Mouse (Mus musculus) left cerebral cortex, adult 9 months (tissue): Measurements from ENCODE around the gene Atp6v0a1.

Experiments
- DNase-seq, 2 experiments: peaks; one replicate each; pipeline ENCODE4 v3.0.0; 2022; ENCODE audit warnings: low spot score in 2 of 2

Gene Atp6v0a1

GRCm38 (mm10) chr11:101027121-101027520 lies 17.9 kb downstream of the Atp6v0a1 start:
- DNase-seq, result no peak

GRCm38 (mm10) chr11:101029320-101029719 lies 20.1 kb downstream of the Atp6v0a1 start:
- DNase-seq, result no peak

- DNase-seq, result no peak
Observed at GRCm38 (mm10) chr11:101030136-101030807, 21.0 kb downstream of the Atp6v0a1 start.

- no peak for DNase-seq
Observed at GRCm38 (mm10) chr11:101030808-101031156, 21.5 kb downstream of the Atp6v0a1 start.

- no peak for DNase-seq
Observed at GRCm38 (mm10) chr11:101031470-101031869, 22.2 kb downstream of the Atp6v0a1 start.

- no peak for DNase-seq
Observed at GRCm38 (mm10) chr11:101033856-101034500, 24.7 kb downstream of the Atp6v0a1 start.

- no peak for DNase-seq
Observed at GRCm38 (mm10) chr11:101034614-101035327, 25.5 kb downstream of the Atp6v0a1 start.

GRCm38 (mm10) chr11:101035328-101035695 lies 26.1 kb downstream of the Atp6v0a1 start:
- DNase-seq, result no peak

GRCm38 (mm10) chr11:101037795-101038194 lies 28.5 kb downstream of the Atp6v0a1 start:
- DNase-seq, result no peak

GRCm38 (mm10) chr11:101045826-101046225 lies 36.6 kb downstream of the Atp6v0a1 start:
- no peak for DNase-seq

- DNase-seq, result no peak
Observed at GRCm38 (mm10) chr11:101046440-101046839, 37.2 kb downstream of the Atp6v0a1 start.

- DNase-seq, result no peak
Observed at GRCm38 (mm10) chr11:101047502-101047901, 38.2 kb downstream of the Atp6v0a1 start.

GRCm38 (mm10) chr11:101050359-101050758 lies 41.1 kb downstream of the Atp6v0a1 start:
- DNase-seq, result peak in 1 of 2 experiments; percentile 60

GRCm38 (mm10) chr11:101051051-101051493 lies 41.8 kb downstream of the Atp6v0a1 start:
- peak in 1 of 2 experiments; percentile 39 for DNase-seq

- DNase-seq, result no peak
Observed at GRCm38 (mm10) chr11:101051617-101052016, 42.4 kb downstream of the Atp6v0a1 start.

GRCm38 (mm10) chr11:101052751-101053473 lies 43.7 kb downstream of the Atp6v0a1 start:
- DNase-seq, result no peak

GRCm38 (mm10) chr11:101053974-101054373 lies 44.7 kb downstream of the Atp6v0a1 start:
- DNase-seq, result no peak

GRCm38 (mm10) chr11:101055418-101055817 lies 46.2 kb downstream of the Atp6v0a1 start:
- DNase-seq, result no peak

GRCm38 (mm10) chr11:101056885-101057284 lies 47.6 kb downstream of the Atp6v0a1 start:
- no peak for DNase-seq

- DNase-seq, result peak in 1 of 2 experiments; percentile 90
Observed at GRCm38 (mm10) chr11:101057860-101058259, 48.6 kb downstream of the Atp6v0a1 start.

GRCm38 (mm10) chr11:101058726-101059125 lies 49.5 kb downstream of the Atp6v0a1 start:
- no peak for DNase-seq

- no peak for DNase-seq
Observed at GRCm38 (mm10) chr11:101059473-101059872, 50.2 kb downstream of the Atp6v0a1 start.
